Mouse (Mus musculus): ENCODE measurements around the gene Arl5b.

Arl5b gene

DNA sequence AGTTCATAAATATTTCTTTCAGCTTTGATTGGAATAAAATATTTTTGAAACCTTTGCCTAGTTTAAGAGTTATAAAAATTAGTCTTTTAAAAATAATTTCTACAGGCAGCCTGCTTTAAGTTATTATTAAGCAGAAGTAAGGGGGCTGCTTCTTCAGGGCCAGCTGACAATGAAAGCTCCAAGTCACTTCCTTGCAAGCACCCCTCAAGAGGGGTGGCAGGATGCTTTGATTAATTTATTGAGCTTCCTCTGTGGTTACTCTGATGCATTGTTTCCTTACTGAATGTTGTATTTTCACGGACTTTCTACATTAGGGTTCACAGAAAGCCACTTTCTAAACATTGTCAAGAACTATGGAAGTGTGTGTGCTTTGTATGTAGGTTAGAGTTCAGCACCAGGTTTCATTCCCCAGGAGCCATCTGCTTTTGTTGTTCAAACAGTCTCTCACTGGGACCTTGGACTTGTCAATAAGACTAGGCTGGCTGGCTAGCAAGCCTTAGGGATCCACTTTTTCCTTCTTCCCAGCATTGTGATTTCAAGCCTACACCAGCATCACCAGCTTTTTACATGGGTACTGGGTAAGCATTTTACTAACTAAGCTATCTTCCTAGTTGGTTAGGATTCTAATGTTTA is 62.7 kb downstream of the Arl5b start:
- no peak for DNase-seq (ENCODE audit: low read depth, low spot score)

DNA sequence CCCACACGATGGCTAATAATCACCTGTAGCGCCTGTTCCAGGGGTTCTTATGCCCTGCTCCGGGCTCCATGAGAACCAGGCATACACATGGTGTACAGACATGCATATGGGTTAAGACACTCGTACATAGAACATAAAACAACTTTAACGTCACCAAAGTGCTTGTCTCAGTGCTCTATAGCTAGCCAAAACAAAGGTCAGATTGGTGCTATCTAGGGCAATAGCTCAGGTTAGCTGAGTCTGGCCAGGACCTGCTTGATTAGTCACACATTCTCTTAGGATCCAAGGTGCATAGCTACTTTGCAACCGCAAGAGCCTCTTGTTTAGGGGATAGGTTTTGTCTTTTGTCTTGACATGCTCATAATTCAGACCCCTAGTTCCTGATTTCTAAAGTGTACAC is 63.5 kb downstream of the Arl5b start:
- no peak for DNase-seq (ENCODE audit: low read depth, low spot score)

DNA sequence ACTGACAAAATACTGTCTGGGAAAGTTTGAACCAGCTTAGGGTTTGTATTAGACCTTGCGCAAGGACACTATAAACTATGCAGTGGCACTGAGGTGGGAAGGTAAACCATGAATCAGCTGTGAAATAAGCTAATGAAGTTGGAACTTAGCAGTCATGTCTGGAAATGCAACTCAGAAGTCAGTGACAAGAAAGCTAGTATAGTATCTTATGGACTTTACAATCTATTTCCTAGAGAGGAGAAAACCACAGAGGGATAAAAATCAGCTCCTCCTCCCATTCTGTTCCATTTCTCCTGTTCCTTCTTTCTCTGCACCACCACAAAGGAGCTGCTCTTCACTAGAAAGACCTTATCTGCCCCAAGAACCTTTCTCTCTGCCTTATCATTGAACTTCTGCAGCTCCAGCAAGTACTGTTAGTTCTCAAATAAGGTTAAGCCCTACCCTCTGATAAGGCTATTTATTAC is 72.1 kb downstream of the Arl5b start:
- no peak for DNase-seq (ENCODE audit: low read depth, low spot score)
